Mouse (Mus musculus): ENCODE data around the gene Ccdc153. TPM values are rescaled to one million over a fixed set of nuclear protein-coding genes. Genes with fewer than 3 reads are reported as not detected.

Gene Ccdc153
- total and polyA plus RNA-seq, 3 experiments = not detected

- no peak within 1 kb of the TSS for H3K4me3 ChIP-seq (replicated peaks in 1 of 3; ENCODE audit: low read depth in 2 of 3, low read length in 2 of 3, poor library complexity in 1 of 3)
- dilution Hi-C loops (cut with MboI; ENCODE audit: extremely low pct_ligation_motif_present, extremely low pct_unique_long_range_greater_than_20kb, low sequenced_read_pairs) = no loop called here
- no peaks in the 10 kb centered on the region for H3K79me2 ChIP-seq (replicated peaks; ENCODE audit: control insufficient read depth, extremely low read depth, insufficient read depth, poor library complexity, severe bottlenecking)
- H3K9me3 ChIP-seq (replicated peaks; ENCODE audit: low read length) = peaks cover 6% of the 10 kb centered on the region
- H3K4me1 ChIP-seq (ENCODE audit: control insufficient read depth in 1 of 2, insufficient read depth in 2 of 2) = no peaks in the 10 kb centered on the region
- DNase-seq (ENCODE audit: extremely low read depth) = no peak
- TF ChIP-seq E2F4 (IDR thresholded peaks at IDR 0.05; ENCODE audit: insufficient replicate concordance, low read depth, low read length) (no peak), GABPA (IDR thresholded peaks at IDR 0.05; ENCODE audit: insufficient replicate concordance, low read depth, low read length) (no peak), ZMIZ1 (IDR thresholded peaks at IDR 0.05; ENCODE audit: low read depth, low read length) (no peak), USF2 (conservative IDR thresholded peaks at IDR 0.05; ENCODE audit: low read depth, low read length) (no peak), POLR2A (IDR thresholded peaks at IDR 0.05; ENCODE audit: low read depth, low read length) (no peak), CHD2 (IDR thresholded peaks at IDR 0.05; ENCODE audit: low read length) (no peak), MAFK (IDR thresholded peaks at IDR 0.05; ENCODE audit: insufficient replicate concordance, low read length) (no peak), ETS1 (conservative IDR thresholded peaks at IDR 0.05; ENCODE audit: low read depth, low read length) (no peak), JUN (IDR thresholded peaks at IDR 0.05; ENCODE audit: insufficient read depth, low read depth, low read length) (no peak), TCF12 (IDR thresholded peaks at IDR 0.05; ENCODE audit: low read depth, low read length) (no peak), CHD1 (IDR thresholded peaks at IDR 0.05; ENCODE audit: low read depth, low read length) (no peak), NELFE (IDR thresholded peaks at IDR 0.05; ENCODE audit: low read depth, low read length) (no peak), USF1 (IDR thresholded peaks at IDR 0.05; ENCODE audit: low read depth, low read length) (no peak), EP300 (IDR thresholded peaks at IDR 0.05; ENCODE audit: low read length) (no peak), NRF1 (IDR thresholded peaks at IDR 0.05; ENCODE audit: low read depth, low read length) (no peak), ZKSCAN1 (IDR thresholded peaks at IDR 0.05; ENCODE audit: borderline replicate concordance, low read depth, low read length) (no peak), KAT2A (IDR thresholded peaks at IDR 0.05; ENCODE audit: insufficient replicate concordance, low read length) (no peak)
- no peak within 1 kb of the TSS for H3K4me2 ChIP-seq (ENCODE audit: insufficient read depth, low read depth, poor library complexity, severe bottlenecking)
- no peak within 1 kb of the TSS for H3K27ac ChIP-seq (ENCODE audit: insufficient read depth, low read depth)
- peaks cover 22 to 65% of the 10 kb centered on the region in 2 experiments for H3K36me3 ChIP-seq (replicated peaks in 1 of 2; ENCODE audit: control insufficient read depth in 1 of 2, insufficient read depth in 1 of 2, low read length in 1 of 2)
- no peak within 1 kb of the TSS for H3K9ac ChIP-seq (ENCODE audit: insufficient read depth, low read depth)
- no peaks in the 10 kb centered on the region for H3K27me3 ChIP-seq (replicated peaks)
- in situ Hi-C loops (cut with MboI; ENCODE audit: low pct_ligation_motif_present, low pct_unique_long_range_greater_than_20kb, low sequenced_read_pairs) = no loop called here
Measured at GRCm38 (mm10) chr9:44288076-44288958, 47.8 kb downstream of the Ccdc153 start, which contains the start of gene Abcg4. Gene Abcg4 (minus strand): TSS chr9:44288615.

GRCm38 (mm10) chr9:44288959-44289291, 48.4 kb downstream of the Ccdc153 start:
- Histone ChIP-seq H3K9ac (ENCODE audit: insufficient read depth, low read depth) (no peak overlapping the region), H3K9me3 (replicated peaks; ENCODE audit: low read length) (peaks cover 6% of the 10 kb centered on the region), H3K4me1 (ENCODE audit: control insufficient read depth in 1 of 2, insufficient read depth in 2 of 2) (no peaks in the 10 kb centered on the region), H3K4me2 (ENCODE audit: insufficient read depth, low read depth, poor library complexity, severe bottlenecking) (no peak overlapping the region), H3K27ac (ENCODE audit: insufficient read depth, low read depth) (no peak overlapping the region), H3K79me2 (replicated peaks; ENCODE audit: control insufficient read depth, extremely low read depth, insufficient read depth, poor library complexity, severe bottlenecking) (no peaks in the 10 kb centered on the region), H3K27me3 (replicated peaks) (no peaks in the 10 kb centered on the region), H3K4me3 (replicated peaks in 1 of 3; ENCODE audit: low read depth in 2 of 3, low read length in 2 of 3, poor library complexity in 1 of 3) (no peak overlapping the region), H3K36me3 (replicated peaks in 1 of 2; ENCODE audit: control insufficient read depth in 1 of 2, insufficient read depth in 1 of 2, low read length in 1 of 2) (peaks cover 23 to 68% of the 10 kb centered on the region in 2 experiments)
- TF ChIP-seq RAD21 (IDR thresholded peaks at IDR 0.05; ENCODE audit: low read depth, low read length) = no peak
- dilution Hi-C loops (cut with MboI; ENCODE audit: extremely low pct_ligation_motif_present, extremely low pct_unique_long_range_greater_than_20kb, low sequenced_read_pairs) = no loop called here
- in situ Hi-C loops (cut with MboI; ENCODE audit: low pct_ligation_motif_present, low pct_unique_long_range_greater_than_20kb, low sequenced_read_pairs) = no loop called here
- no peak for DNase-seq (ENCODE audit: extremely low read depth)
